In genomic region chr3:137938608-137939007, GRCm38 (mm10) we compare ENCODE assay signal across 8 mouse cellular contexts. TPM values are rescaled to one million over a fixed set of nuclear protein-coding genes. Genes with fewer than 3 reads are reported as not detected.
A peak's percentile ranks its signal among the peaks of the same experiment; 100 is the strongest.
DNase-seq lines count a peak whose midpoint lies in the region; ATAC-seq and TF ChIP-seq lines count a peak whose summit lies in the region.

No protein-coding gene starts in this region.

- DNase-seq in kidney, adult 18-20 months = peak; percentile 15
- DNase-seq in kidney, adult 11 months = no peak
- DNase-seq in adrenal gland, postnatal 25 days = peak; percentile 69
- DNase-seq in gastrocnemius, adult 2 months = peak; percentile 62
- DNase-seq in right cerebral cortex, postnatal 4 days = peak; percentile 22
- no peak for DNase-seq in c-Kit-positive CD71-positive TER-119-positive erythroid progenitor cells, embryonic 14.5 days (ENCODE audit: low spot score)

- H3K4me1 ChIP-seq in intestine, postnatal 0 days (replicated peaks; ENCODE audit: control insufficient read depth, insufficient read depth, low read length) = no peaks in the 10 kb centered on the region
- peaks cover 5% of the 10 kb centered on the region for H3K4me1 ChIP-seq in lung, embryonic 16.5 days (replicated peaks; ENCODE audit: control insufficient read depth, insufficient read depth, low read length)

- TF ChIP-seq CTCF in gastrocnemius, adult 2 months (IDR thresholded peaks at IDR 0.05) = peak; percentile 34
- TF ChIP-seq CTCF in intestine, postnatal 0 days (IDR thresholded peaks at IDR 0.05; ENCODE audit: low read depth) = peak; percentile 66

- no peak overlapping the region for H3K27ac ChIP-seq in gastrocnemius, adult 2 months
- H3K27ac ChIP-seq in intestine, postnatal 0 days (ENCODE audit: low read depth, low read length) = no peak overlapping the region
- no peak overlapping the region for H3K27ac ChIP-seq in lung, embryonic 16.5 days (ENCODE audit: low read length)

- 0 out of 2 replicates have a peak overlapping the region, but pooled peaks have one; percentile 9 for H3K4me2 ChIP-seq in intestine, postnatal 0 days (replicated peaks; ENCODE audit: low read depth)
- H3K4me2 ChIP-seq in lung, embryonic 16.5 days (ENCODE audit: low read depth, low read length) = peak overlapping the region; percentile 46

- no peak for ATAC-seq in intestine, postnatal 0 days
- ATAC-seq in lung, embryonic 16.5 days (ENCODE audit: low read depth) = peak; percentile 80

- intact Hi-C loops in gastrocnemius, adult 2 months (cut with DNase I) = loop anchor here (2.0 to 5.0 kb wide), 2 partner anchors 54 to 208 kb away; no protein-coding TSS in a partner anchor

- no peaks in the 10 kb centered on the region for H3K9me3 ChIP-seq in intestine, postnatal 0 days (ENCODE audit: control insufficient read depth)
- H3K9me3 ChIP-seq in lung, embryonic 16.5 days (ENCODE audit: control insufficient read depth, low read length) = no peaks in the 10 kb centered on the region

- 61% methylated on average over 6 of the region's 6 CpGs for WGBS in intestine, postnatal 0 days
- WGBS in lung, embryonic 16.5 days = 42% methylated on average over 6 of the region's 6 CpGs

- H3K36me3 ChIP-seq in intestine, postnatal 0 days (ENCODE audit: control insufficient read depth, insufficient read depth) = peaks cover 15% of the 10 kb centered on the region; the same call in 1 of the 2 replicates
- no peaks in the 10 kb centered on the region for H3K36me3 ChIP-seq in lung, embryonic 16.5 days (ENCODE audit: control insufficient read depth, insufficient read depth, low read length)

- peak overlapping the region; percentile 31 for H3K4me3 ChIP-seq in gastrocnemius, adult 2 months
- H3K4me3 ChIP-seq in intestine, postnatal 0 days (ENCODE audit: low read depth, low read length) = no peak overlapping the region
- H3K4me3 ChIP-seq in lung, embryonic 16.5 days (ENCODE audit: low read length) = peak overlapping the region; percentile 28

- H3K9ac ChIP-seq in intestine, postnatal 0 days (ENCODE audit: low read depth, low read length) = no peak overlapping the region
- no peak overlapping the region for H3K9ac ChIP-seq in lung, embryonic 16.5 days (ENCODE audit: low read length)

- H3K27me3 ChIP-seq in intestine, postnatal 0 days (replicated peaks; ENCODE audit: control insufficient read depth, insufficient read depth, low read length) = no peaks in the 10 kb centered on the region
- H3K27me3 ChIP-seq in lung, embryonic 16.5 days (ENCODE audit: control insufficient read depth, insufficient read depth, low read depth, low read length) = no peaks in the 10 kb centered on the region

RNA-seq across cellular contexts. Expression of gene Lamtor3, which starts 20.3 kb away (rescaled TPM):
- total RNA-seq in adrenal gland, postnatal 25 days (2021) = 65.6 and 71.3 TPM in 2 replicates
- 10 to 100 TPM; 45.9 to 53.1 TPM for total RNA-seq in gastrocnemius, adult 2 months (2021)
- polyA plus RNA-seq in intestine, postnatal 0 days (2015; fragmentation: Nextera tagmentation; extraction: Ambion mirVana) = 156 and 160 TPM in 2 replicates
- polyA plus RNA-seq in lung, embryonic 16.5 days (2015; fragmentation: Nextera tagmentation; extraction: Ambion mirVana) = 108 and 112 TPM in 2 replicates

RNA-seq across cellular contexts. Expression of gene Dapp1, which starts 42.7 kb away (rescaled TPM):
- total RNA-seq in adrenal gland, postnatal 25 days (2021) = 3.3 and 6.3 TPM in 2 replicates
- 1 to 10 TPM in 1 of 2 experiments, under 1 TPM in 1; 0.84 to 2.0 TPM for total RNA-seq in gastrocnemius, adult 2 months (2021)
- 70.6 and 71.2 TPM in 2 replicates for polyA plus RNA-seq in intestine, postnatal 0 days (2015; fragmentation: Nextera tagmentation; extraction: Ambion mirVana)
- 7.5 and 9.0 TPM in 2 replicates for polyA plus RNA-seq in lung, embryonic 16.5 days (2015; fragmentation: Nextera tagmentation; extraction: Ambion mirVana)

Comparison
In these comparisons a context has a peak if more than half of its experiments do, and no peak if none do; other contexts are left out.
1. DNase-seq: peak in kidney, adult 18-20 months (single experiment), adrenal gland, postnatal 25 days (single experiment), gastrocnemius, adult 2 months (single experiment) and right cerebral cortex, postnatal 4 days (single experiment); none in kidney, adult 11 months (single experiment) and c-Kit-positive CD71-positive TER-119-positive erythroid progenitor cells, embryonic 14.5 days (single experiment).